In the genomic region with DNA sequence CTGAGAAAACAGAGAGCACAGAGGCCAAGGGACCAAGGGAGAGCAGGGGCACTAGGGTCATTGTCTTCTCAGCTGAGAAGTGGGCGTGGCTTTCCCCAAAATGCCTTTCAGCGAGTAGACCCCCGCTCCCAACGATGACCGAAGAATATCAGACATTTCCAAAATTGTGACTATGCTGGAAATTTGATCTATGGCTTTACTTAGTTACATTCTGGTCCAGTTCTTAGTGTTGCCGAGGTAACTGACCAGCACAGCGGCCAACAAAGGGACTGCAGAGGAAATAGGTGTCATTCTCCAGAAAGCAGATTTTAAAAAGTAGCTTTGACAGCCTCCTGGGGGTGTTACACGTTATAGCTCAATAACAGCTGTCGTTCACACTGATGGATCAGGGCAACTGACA, we compare ENCODE assay signal across 20 mouse cellular contexts. TPM values are rescaled to one million over a fixed set of nuclear protein-coding genes. Genes with fewer than 3 reads are reported as not detected.
DNase-seq lines count a peak whose midpoint lies in the region; ATAC-seq and TF ChIP-seq lines count a peak whose summit lies in the region.
"Had no signal": no experiment of that assay in that cellular context is flagged by ENCODE, and none has a peak within 500 bp of the region (broad histone marks: within the 10 kb centered on the region; RNA-seq: fewer than 3 reads in every experiment).

No protein-coding gene starts in this region.

- H3K36me3 ChIP-seq in hindbrain, embryonic 10.5 days: no peaks in the 10 kb centered on the region
- H3K36me3 ChIP-seq in hindbrain, embryonic 16.5 days (ENCODE audit: control insufficient read depth, insufficient read depth, low read length): no peaks in the 10 kb centered on the region
- no peaks in the 10 kb centered on the region for H3K36me3 ChIP-seq in midbrain, embryonic 11.5 days (ENCODE audit: control insufficient read depth, insufficient read depth, low read length)
- H3K36me3 ChIP-seq in midbrain, embryonic 16.5 days (ENCODE audit: control insufficient read depth, insufficient read depth, low read length): no peaks in the 10 kb centered on the region
- no peaks in the 10 kb centered on the region for H3K36me3 ChIP-seq in stomach, postnatal 0 days (ENCODE audit: control insufficient read depth, insufficient read depth, low read length)
- H3K36me3 ChIP-seq in liver, postnatal 0 days (replicated peaks; ENCODE audit: insufficient read depth, low read length): no peaks in the 10 kb centered on the region
- H3K36me3 ChIP-seq: embryonic facial prominence, embryonic 13.5 days; heart, embryonic 15.5 days had no signal

- DNase-seq in hindbrain, embryonic 10.5 days (ENCODE audit: low spot score): peak; percentile 44
- peak; percentile 91 for DNase-seq in midbrain, embryonic 11.5 days (ENCODE audit: low spot score, missing footprints)
- peak; percentile 27 for DNase-seq in embryo, embryonic 9.5 days (ENCODE audit: extremely low spot score)
- DNase-seq in stomach, postnatal 0 days (ENCODE audit: low spot score): no peak
- no peak for DNase-seq in liver, postnatal 0 days
- DNase-seq in frontal cortex, postnatal 10 days (ENCODE audit: low spot score in 2 of 2): no peak
- DNase-seq: B cell, adult 2 months; cerebellum, adult 2 months; forebrain, postnatal 0 days; gastrocnemius, postnatal 25 days; kidney, postnatal 4 days; lung, postnatal 10 days; spleen, adult 18-20 months; thymus, adult 18-20 months had no signal

- H3K4me2 ChIP-seq in hindbrain, embryonic 16.5 days (ENCODE audit: low read length): no peak overlapping the region
- no peak overlapping the region; the same call in 1 of the 2 replicates for H3K4me2 ChIP-seq in midbrain, embryonic 11.5 days
- H3K4me2 ChIP-seq in midbrain, embryonic 16.5 days (ENCODE audit: low read length): no peak overlapping the region
- H3K4me2 ChIP-seq in stomach, postnatal 0 days (replicated peaks; ENCODE audit: low read depth): no peak overlapping the region
- no peak overlapping the region for H3K4me2 ChIP-seq in liver, postnatal 0 days (ENCODE audit: low read depth, low read length)
- H3K4me2 ChIP-seq: embryonic facial prominence, embryonic 13.5 days; heart, embryonic 15.5 days had no signal

- TF ChIP-seq CTCF in stomach, postnatal 0 days (IDR thresholded peaks at IDR 0.05; ENCODE audit: low read depth): 0 out of 2 replicates have a peak, but pooled peaks have one; percentile 21
- TF ChIP-seq CTCF in liver, postnatal 0 days (IDR thresholded peaks at IDR 0.05; ENCODE audit: low read depth): no peak

- 0 out of 2 replicates have a peak overlapping the region, but pooled peaks have one; percentile 23 for H3K27ac ChIP-seq in hindbrain, embryonic 10.5 days
- no peak overlapping the region for H3K27ac ChIP-seq in hindbrain, embryonic 16.5 days (ENCODE audit: low read depth, low read length)
- no peak overlapping the region for H3K27ac ChIP-seq in midbrain, embryonic 11.5 days (ENCODE audit: low read depth, low read length)
- no peak overlapping the region for H3K27ac ChIP-seq in midbrain, embryonic 16.5 days (ENCODE audit: low read length)
- H3K27ac ChIP-seq in stomach, postnatal 0 days (replicated peaks): no peak overlapping the region
- H3K27ac ChIP-seq in liver, postnatal 0 days (ENCODE audit: low read depth): no peak overlapping the region
- H3K27ac ChIP-seq: embryonic facial prominence, embryonic 13.5 days; heart, embryonic 15.5 days had no signal

- no peaks in the 10 kb centered on the region for H3K9me3 ChIP-seq in hindbrain, embryonic 10.5 days
- no peaks in the 10 kb centered on the region for H3K9me3 ChIP-seq in hindbrain, embryonic 16.5 days (ENCODE audit: control insufficient read depth, low read length)
- no peaks in the 10 kb centered on the region for H3K9me3 ChIP-seq in midbrain, embryonic 11.5 days (ENCODE audit: control insufficient read depth, low read length)
- H3K9me3 ChIP-seq in midbrain, embryonic 16.5 days (replicated peaks; ENCODE audit: control insufficient read depth, low read length, poor library complexity, severe bottlenecking): no peaks in the 10 kb centered on the region
- H3K9me3 ChIP-seq in stomach, postnatal 0 days (ENCODE audit: control insufficient read depth, low read length): no peaks in the 10 kb centered on the region
- no peaks in the 10 kb centered on the region for H3K9me3 ChIP-seq in liver, postnatal 0 days (ENCODE audit: low read length)
- H3K9me3 ChIP-seq: embryonic facial prominence, embryonic 13.5 days; heart, embryonic 15.5 days had no signal

- ATAC-seq in hindbrain, embryonic 16.5 days: no peak
- peak; percentile 22; the same call in 1 of the 2 replicates for ATAC-seq in midbrain, embryonic 11.5 days (ENCODE audit: low FRiP score)
- ATAC-seq in midbrain, embryonic 16.5 days: no peak
- no peak for ATAC-seq in stomach, postnatal 0 days (ENCODE audit: low FRiP score, low TSS enrichment)
- ATAC-seq in liver, postnatal 0 days: no peak
- ATAC-seq: forebrain, postnatal 0 days; inflammation-experienced regulatory T-cells, adult 6 months had no signal

- peaks cover 20% of the 10 kb centered on the region for H3K4me1 ChIP-seq in hindbrain, embryonic 10.5 days (replicated peaks)
- no peaks in the 10 kb centered on the region for H3K4me1 ChIP-seq in hindbrain, embryonic 16.5 days (ENCODE audit: control insufficient read depth, insufficient read depth, low read depth, low read length)
- H3K4me1 ChIP-seq in midbrain, embryonic 11.5 days (ENCODE audit: control insufficient read depth, insufficient read depth, low read length): peaks cover 7% of the 10 kb centered on the region
- H3K4me1 ChIP-seq in midbrain, embryonic 16.5 days (ENCODE audit: control insufficient read depth, insufficient read depth, low read length): no peaks in the 10 kb centered on the region
- no peaks in the 10 kb centered on the region for H3K4me1 ChIP-seq in stomach, postnatal 0 days (replicated peaks; ENCODE audit: control insufficient read depth, insufficient read depth)
- H3K4me1 ChIP-seq in liver, postnatal 0 days (ENCODE audit: insufficient read depth): peaks cover 5% of the 10 kb centered on the region
- H3K4me1 ChIP-seq: embryonic facial prominence, embryonic 13.5 days had no signal

- WGBS in hindbrain, embryonic 10.5 days: 26% methylated on average over 9 of the region's 9 CpGs
- 12% methylated on average over 9 of the region's 9 CpGs for WGBS in hindbrain, embryonic 16.5 days
- 15% methylated on average over 9 of the region's 9 CpGs for WGBS in midbrain, embryonic 11.5 days
- WGBS in midbrain, embryonic 16.5 days: 11% methylated on average over 9 of the region's 9 CpGs
- WGBS in stomach, postnatal 0 days: 50% methylated on average over 9 of the region's 9 CpGs
- WGBS in liver, postnatal 0 days (ENCODE audit: insufficient replicate concordance): 53% methylated on average over 9 of the region's 9 CpGs

- TF ChIP-seq EP300 in stomach, postnatal 0 days (optimal IDR thresholded peaks at IDR 0.05): no peak
- TF ChIP-seq EP300 in liver, postnatal 0 days (IDR thresholded peaks at IDR 0.05; ENCODE audit: low read depth): no peak

- peaks cover 3% of the 10 kb centered on the region; the same call in 1 of the 2 replicates for H3K27me3 ChIP-seq in hindbrain, embryonic 10.5 days (ENCODE audit: insufficient read depth, poor library complexity, severe bottlenecking)
- no peaks in the 10 kb centered on the region for H3K27me3 ChIP-seq in hindbrain, embryonic 16.5 days (replicated peaks; ENCODE audit: control insufficient read depth, insufficient read depth, low read length)
- H3K27me3 ChIP-seq in midbrain, embryonic 11.5 days (ENCODE audit: control insufficient read depth, insufficient read depth, low read length): no peaks in the 10 kb centered on the region
- H3K27me3 ChIP-seq in midbrain, embryonic 16.5 days (ENCODE audit: control insufficient read depth, insufficient read depth, low read depth, low read length): no peaks in the 10 kb centered on the region
- H3K27me3 ChIP-seq in stomach, postnatal 0 days (ENCODE audit: control insufficient read depth, insufficient read depth, low read length): no peaks in the 10 kb centered on the region
- no peaks in the 10 kb centered on the region for H3K27me3 ChIP-seq in liver, postnatal 0 days (ENCODE audit: insufficient read depth, low read length)
- H3K27me3 ChIP-seq: embryonic facial prominence, embryonic 13.5 days had no signal

- H3K4me3 ChIP-seq in hindbrain, embryonic 10.5 days: no peak overlapping the region
- no peak overlapping the region for H3K4me3 ChIP-seq in hindbrain, embryonic 16.5 days (ENCODE audit: low read length)
- H3K4me3 ChIP-seq in midbrain, embryonic 11.5 days (ENCODE audit: low read depth, low read length): no peak overlapping the region
- no peak overlapping the region for H3K4me3 ChIP-seq in midbrain, embryonic 16.5 days (ENCODE audit: low read depth, low read length)
- no peak overlapping the region for H3K4me3 ChIP-seq in stomach, postnatal 0 days (ENCODE audit: low read depth, low read length)
- no peak overlapping the region for H3K4me3 ChIP-seq in liver, postnatal 0 days (ENCODE audit: low read depth, low read length)
- H3K4me3 ChIP-seq: embryonic facial prominence, embryonic 13.5 days; heart, embryonic 15.5 days; myocyte had no signal

- no peak overlapping the region for H3K9ac ChIP-seq in hindbrain, embryonic 16.5 days (ENCODE audit: low read depth, low read length)
- H3K9ac ChIP-seq in midbrain, embryonic 11.5 days (ENCODE audit: low read length): no peak overlapping the region
- no peak overlapping the region for H3K9ac ChIP-seq in midbrain, embryonic 16.5 days (ENCODE audit: low read depth, low read length)
- no peak overlapping the region for H3K9ac ChIP-seq in stomach, postnatal 0 days (ENCODE audit: low read length)
- no peak overlapping the region for H3K9ac ChIP-seq in liver, postnatal 0 days (replicated peaks)
- H3K9ac ChIP-seq: embryonic facial prominence, embryonic 13.5 days; forebrain, postnatal 0 days; heart, embryonic 15.5 days had no signal

RNA-seq across cellular contexts. Expression of gene Myom1, which starts 35.2 kb away (rescaled TPM):
- polyA plus RNA-seq in hindbrain, embryonic 10.5 days (2016; fragmentation: Nextera tagmentation; extraction: Ambion mirVana): 0.99 and 2.7 TPM in 2 replicates
- polyA plus RNA-seq in hindbrain, embryonic 16.5 days (2015; fragmentation: Nextera tagmentation; extraction: Ambion mirVana): 0.91 and 2.7 TPM in 2 replicates
- 1.3 and 1.4 TPM in 2 replicates for polyA plus RNA-seq in midbrain, embryonic 11.5 days (2014; fragmentation: Nextera tagmentation; extraction: Ambion mirVana)
- 1.3 and 1.4 TPM in 2 replicates for polyA plus RNA-seq in midbrain, embryonic 16.5 days (2015; fragmentation: Nextera tagmentation; extraction: Ambion mirVana)
- 9.6 and 9.8 TPM in 2 replicates for polyA plus RNA-seq in stomach, postnatal 0 days (2015; fragmentation: Nextera tagmentation; extraction: Ambion mirVana)
- polyA plus RNA-seq in liver, postnatal 0 days (2015; fragmentation: Nextera tagmentation; extraction: Ambion mirVana): 2.1 and 4.4 TPM in 2 replicates

RNA-seq across cellular contexts. Expression of gene Myl12a, which starts 35.5 kb away (rescaled TPM):
- 427 and 441 TPM in 2 replicates for polyA plus RNA-seq in hindbrain, embryonic 10.5 days (2016; fragmentation: Nextera tagmentation; extraction: Ambion mirVana)
- 106 and 118 TPM in 2 replicates for polyA plus RNA-seq in hindbrain, embryonic 16.5 days (2015; fragmentation: Nextera tagmentation; extraction: Ambion mirVana)
- 375 and 403 TPM in 2 replicates for polyA plus RNA-seq in midbrain, embryonic 11.5 days (2014; fragmentation: Nextera tagmentation; extraction: Ambion mirVana)
- 82.2 and 92.0 TPM in 2 replicates for polyA plus RNA-seq in midbrain, embryonic 16.5 days (2015; fragmentation: Nextera tagmentation; extraction: Ambion mirVana)
- polyA plus RNA-seq in stomach, postnatal 0 days (2015; fragmentation: Nextera tagmentation; extraction: Ambion mirVana): 497 and 534 TPM in 2 replicates
- 195 and 199 TPM in 2 replicates for polyA plus RNA-seq in liver, postnatal 0 days (2015; fragmentation: Nextera tagmentation; extraction: Ambion mirVana)

Comparison
In these comparisons a context has a peak if more than half of its experiments do, and no peak if none do; other contexts are left out.
1. DNase-seq: peak in hindbrain, embryonic 10.5 days (single experiment), midbrain, embryonic 11.5 days (single experiment) and embryo, embryonic 9.5 days (single experiment); none in stomach, postnatal 0 days (single experiment), liver, postnatal 0 days (single experiment) and frontal cortex, postnatal 10 days (0 of 2).